Mouse (Mus musculus) cerebellum, adult 18-20 months (tissue): ENCODE measurements around the gene Cadps2.

Source experiments
- DNase-seq, 2 experiments: peaks; one replicate each; pipeline ENCODE4 v3.0.0; 2021

Gene Cadps2

GRCm38 (mm10) chr6:23353480-23353879 lies 485.7 kb downstream of the Cadps2 start:
- DNase-seq: no peak

GRCm38 (mm10) chr6:23337411-23338063 lies 501.7 kb downstream of the Cadps2 start:
- no peak for DNase-seq

- no peak for DNase-seq
These were observed 524.3 kb downstream of the Cadps2 start for GRCm38 (mm10) chr6:23314945-23315344.

DNA sequence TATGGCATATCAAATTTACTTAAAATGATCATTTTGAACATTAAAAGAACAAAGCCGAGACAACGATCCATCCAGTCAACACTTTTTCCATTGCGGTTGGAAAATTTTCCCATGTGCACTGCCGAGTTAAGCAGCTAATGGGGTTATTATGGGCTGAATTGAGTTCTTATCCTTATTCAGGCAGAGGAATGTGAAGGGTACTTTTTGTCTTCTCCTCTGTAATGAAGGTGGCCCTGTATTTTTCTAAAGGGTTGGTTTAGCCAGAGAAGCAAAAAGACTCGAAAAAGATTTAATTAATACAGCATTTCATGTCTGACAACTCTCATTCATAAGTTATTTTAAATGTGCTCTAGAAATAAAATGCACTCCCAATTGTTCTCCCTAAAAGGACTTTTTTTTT lies 524.9 kb downstream of the Cadps2 start:
- DNase-seq: no peak

DNA sequence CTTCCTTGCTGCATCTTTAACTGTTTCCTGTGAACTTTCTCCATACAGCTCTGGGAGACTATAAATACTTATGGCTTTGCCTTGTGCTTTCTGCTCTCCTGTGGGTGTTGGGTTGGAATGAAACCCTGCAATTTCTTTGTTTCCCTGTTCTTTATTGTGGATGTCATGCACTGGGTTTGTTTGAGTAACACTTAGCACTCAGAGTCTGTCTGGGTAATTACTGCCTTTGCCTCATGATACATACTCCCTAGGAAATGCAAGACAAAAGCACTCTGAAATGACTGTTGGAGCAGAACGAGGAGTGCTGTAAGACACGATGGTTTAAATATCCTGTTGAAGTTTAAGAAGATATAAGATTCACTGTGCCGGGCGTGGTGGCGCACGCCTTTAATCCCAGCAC lies 533.2 kb downstream of the Cadps2 start:
- no peak for DNase-seq

DNA sequence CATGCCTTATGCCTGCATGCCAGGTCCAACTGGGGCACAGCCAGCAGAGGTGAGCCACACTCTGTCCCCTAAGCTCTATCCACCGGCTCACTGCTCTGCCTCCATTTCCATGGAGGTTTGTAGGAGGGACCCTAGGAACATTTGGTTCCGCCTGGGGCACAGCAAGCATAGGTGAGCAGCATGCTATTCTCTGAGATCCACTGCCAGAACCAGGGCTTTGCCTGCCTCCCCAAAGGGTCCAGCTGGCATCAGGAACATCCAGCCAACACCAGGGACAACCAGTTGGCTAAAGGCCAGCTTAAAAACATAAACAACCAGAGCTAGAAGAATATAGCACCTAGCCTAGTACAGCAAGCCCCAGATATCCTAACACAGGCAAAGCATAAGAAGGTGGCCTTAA lies 540.6 kb downstream of the Cadps2 start:
- DNase-seq: peak; percentile 61 to 71

DNA sequence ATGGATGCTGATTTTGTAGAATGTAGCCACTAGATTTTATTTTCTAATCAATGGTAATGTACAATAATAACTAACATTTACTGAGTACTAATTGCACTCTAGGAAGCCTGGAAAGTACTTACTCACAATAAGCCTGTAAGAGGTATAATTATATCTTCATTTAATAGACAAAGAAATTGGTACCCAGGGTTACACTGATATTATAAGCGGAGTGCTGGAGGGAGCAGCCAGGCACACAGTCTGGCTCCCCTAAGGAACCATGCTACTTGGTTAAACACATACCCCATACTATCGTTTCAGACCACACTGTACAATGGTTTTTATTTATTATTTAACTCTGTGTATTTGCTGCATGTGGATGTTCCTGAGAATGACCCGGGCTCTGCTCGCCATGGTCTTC lies 544.5 kb downstream of the Cadps2 start:
- no peak for DNase-seq

DNA sequence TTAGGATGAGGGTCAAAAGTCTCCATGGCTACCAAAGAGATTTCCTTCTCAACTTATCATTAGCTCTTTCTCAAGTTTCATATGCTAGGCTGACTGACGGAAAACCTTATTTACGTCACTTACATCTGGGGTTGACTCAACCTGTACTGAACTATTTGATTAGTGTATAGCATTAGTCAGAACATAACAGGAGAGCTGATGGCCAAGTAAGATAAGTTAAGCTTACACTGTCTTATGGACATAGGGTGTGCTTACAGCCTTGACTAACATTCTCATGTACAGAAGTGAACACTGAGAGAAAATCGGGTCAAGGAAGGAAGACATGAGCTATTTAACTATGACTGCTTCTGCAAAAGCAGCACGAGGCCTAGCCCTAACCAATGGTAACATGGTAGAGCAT lies 550.5 kb downstream of the Cadps2 start:
- DNase-seq: no peak

- DNase-seq: no peak
These were observed 557.8 kb downstream of the Cadps2 start for GRCm38 (mm10) chr6:23281514-23281820.

GRCm38 (mm10) chr6:23280811-23281513 lies 558.3 kb downstream of the Cadps2 start:
- peak in 1 of 2 experiments; percentile 24 for DNase-seq

- no peak for DNase-seq
These were observed 565.7 kb downstream of the Cadps2 start for GRCm38 (mm10) chr6:23273483-23273882.

DNA sequence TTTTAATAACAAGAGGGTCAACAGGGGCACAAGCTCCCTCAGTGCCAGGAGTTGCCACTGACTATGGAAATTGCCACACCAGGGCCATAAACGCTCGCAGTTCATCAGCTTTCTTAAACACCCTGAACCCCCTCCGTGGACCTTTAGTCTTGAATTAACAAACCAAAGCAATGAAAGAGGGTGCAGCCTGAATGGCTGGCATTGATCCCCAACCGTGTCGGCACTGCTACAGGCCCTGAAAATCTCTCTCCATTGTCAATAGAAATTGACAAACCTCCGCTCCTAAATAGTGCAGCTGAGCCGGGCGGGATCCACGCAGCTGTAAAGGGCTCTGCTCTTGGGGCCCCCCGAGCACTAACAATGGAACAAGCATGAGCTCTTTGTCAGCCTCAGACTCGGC lies 566.2 kb downstream of the Cadps2 start:
- no peak for DNase-seq

GRCm38 (mm10) chr6:23272542-23272941 lies 566.7 kb downstream of the Cadps2 start:
- no peak for DNase-seq

DNA sequence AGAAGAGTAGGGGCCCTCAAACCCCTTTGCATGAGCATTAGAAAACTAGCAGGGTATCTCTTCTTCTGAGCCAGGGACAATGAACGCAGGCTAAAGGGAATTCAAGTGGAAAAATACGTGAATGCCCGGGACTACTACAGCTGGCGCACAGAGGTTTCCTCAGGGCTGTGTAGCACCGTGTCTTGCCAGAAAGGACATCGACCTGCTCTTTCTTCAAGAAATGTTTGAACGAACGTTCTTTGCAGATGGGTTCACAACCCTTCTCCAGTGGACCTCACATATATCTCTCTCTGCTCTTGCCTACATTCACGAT lies 578.5 kb downstream of the Cadps2 start:
- DNase-seq: no peak

- no peak for DNase-seq
These were observed 579.0 kb downstream of the Cadps2 start for GRCm38 (mm10) chr6:23260016-23260737.

DNA sequence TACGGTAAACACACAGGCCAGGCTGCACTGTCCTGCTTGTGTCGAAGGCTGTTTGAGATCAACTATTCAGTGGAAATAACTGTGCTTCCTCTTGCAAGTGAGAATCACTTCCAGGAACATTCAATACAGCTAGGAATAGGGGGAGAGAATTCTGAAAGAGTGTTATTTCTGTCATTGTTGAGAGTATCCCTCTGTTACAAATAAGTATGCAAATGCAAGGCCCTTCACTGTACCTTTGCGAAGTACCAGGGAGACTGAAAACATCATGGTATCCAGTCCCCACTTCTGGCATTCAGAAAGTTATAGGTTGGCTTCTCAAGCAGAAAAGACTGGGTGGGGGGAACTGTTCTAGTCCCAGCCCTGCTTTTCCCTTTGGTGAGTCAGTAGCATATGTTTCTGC lies 581.2 kb downstream of the Cadps2 start:
- no peak for DNase-seq

DNA sequence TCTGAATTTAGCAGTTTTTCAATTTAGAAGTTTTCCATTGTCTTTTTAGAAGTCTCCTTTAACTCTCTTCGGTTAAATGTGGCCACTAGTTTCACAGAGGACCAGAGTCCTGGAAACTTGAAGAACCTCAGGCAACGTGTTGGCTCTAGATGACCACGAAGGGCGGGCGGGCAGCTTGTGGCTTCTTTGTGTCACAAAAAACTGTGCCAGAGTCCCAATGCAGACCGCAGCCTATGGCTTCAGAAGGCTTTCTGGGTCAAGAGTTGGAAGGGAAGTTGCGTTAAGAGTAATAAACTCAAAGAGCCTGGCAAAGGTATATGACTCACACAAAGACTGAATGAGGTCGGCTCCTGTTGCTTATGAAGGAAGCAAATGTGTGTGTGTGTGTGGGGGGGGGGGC lies 584.1 kb downstream of the Cadps2 start:
- DNase-seq: no peak

- no peak for DNase-seq
These were observed 584.6 kb downstream of the Cadps2 start for GRCm38 (mm10) chr6:23254644-23255043.

DNA sequence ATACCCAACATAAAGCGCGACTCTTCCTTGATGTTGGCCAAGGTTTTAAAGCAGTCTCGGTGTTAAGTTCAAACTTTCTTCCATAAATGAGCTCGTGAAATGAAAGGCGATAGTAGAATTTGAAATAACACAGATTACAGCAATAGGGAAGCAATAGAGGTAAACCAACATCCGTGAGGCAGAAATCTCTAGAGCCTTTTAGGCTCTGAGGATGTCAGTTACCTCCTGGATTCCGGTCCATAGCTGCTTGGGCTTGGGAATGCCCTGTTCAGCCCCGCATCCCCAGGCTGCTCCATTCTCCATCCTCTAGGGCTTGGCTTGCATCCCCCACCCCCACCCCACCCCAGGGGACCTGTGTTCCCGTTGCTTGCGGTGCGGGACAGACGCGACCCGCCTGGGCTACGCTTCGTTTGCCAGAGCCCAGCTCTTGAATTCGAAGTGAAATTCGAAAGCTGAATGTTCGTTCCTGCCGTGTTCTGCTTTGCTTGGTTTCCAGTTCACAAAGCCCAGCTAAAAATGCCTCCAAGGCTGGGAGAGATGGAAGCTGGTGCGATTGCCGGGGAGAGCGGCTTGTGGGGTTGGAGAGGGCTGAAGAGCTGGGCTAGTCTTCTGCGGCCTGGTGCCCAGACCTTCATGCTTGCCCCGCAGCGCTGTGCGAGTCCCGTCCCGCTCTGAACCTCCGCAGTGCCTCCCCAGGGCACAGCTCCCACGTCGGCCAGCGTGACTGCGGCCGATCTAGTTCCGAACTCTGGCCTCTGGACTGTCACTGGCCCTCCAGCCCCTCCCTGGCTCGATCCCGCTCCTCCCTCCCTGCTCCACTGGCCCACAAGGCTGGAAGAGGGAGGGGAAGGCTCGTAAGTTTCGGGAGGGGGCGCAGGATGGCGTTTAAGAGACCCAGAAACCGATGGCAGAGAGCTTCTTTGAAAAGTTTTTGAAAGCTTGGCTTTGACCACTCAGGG lies 585.6 kb downstream of the Cadps2 start:
- DNase-seq: no peak

DNA sequence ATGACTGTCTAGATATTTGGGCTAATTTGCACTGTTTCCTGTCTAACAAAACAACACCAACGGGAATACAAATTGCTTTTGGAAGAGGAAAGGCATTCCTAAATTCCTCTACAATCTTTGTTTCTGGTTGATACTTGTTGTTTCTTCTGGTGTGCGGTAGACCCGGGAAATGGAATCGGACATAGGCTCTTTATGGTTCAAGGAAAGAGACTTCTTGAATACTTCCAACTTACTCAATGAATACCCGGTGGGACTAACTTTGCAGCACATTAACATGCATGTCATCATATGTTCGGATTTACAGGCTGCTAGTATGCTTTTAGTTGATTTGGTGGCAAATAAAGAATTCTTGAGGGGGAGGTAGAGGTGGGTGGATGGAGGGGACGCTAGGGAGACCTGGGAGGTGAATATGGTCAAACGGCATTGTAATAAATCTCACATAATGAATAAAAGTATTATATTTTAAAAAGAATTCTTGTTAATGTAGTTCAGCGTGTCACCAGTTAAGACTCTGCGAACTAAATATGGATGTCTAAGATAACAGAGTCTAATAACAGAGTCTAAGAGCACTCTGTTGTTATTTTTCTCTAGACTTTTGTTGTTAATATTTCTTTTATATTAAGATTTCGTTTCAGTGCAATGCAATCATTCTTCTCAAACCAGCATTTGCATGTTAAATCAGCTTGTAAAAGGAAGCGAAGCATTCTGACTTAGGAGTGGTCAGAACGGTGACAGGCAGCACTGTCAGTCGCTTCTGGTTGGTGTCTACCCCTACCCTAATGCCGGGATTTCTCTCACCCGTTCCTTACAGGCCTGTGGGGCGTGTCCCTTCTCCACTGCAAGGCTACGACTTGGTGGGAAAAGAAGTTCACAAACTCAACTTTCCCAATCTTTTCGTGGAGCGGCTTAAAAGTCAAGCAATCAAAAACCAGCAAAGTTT lies 586.8 kb downstream of the Cadps2 start:
- no peak for DNase-seq

GRCm38 (mm10) chr6:23251431-23251830 lies 587.8 kb downstream of the Cadps2 start:
- DNase-seq: no peak
